Mouse (Mus musculus): ENCODE measurements at regions not wholly inside any gene's neighbourhood (a gene's known extent, or its start where the extent isn't known, plus 50 kb on each side); places are given as distances from the start of the nearest gene placed in this dataset.

DNA sequence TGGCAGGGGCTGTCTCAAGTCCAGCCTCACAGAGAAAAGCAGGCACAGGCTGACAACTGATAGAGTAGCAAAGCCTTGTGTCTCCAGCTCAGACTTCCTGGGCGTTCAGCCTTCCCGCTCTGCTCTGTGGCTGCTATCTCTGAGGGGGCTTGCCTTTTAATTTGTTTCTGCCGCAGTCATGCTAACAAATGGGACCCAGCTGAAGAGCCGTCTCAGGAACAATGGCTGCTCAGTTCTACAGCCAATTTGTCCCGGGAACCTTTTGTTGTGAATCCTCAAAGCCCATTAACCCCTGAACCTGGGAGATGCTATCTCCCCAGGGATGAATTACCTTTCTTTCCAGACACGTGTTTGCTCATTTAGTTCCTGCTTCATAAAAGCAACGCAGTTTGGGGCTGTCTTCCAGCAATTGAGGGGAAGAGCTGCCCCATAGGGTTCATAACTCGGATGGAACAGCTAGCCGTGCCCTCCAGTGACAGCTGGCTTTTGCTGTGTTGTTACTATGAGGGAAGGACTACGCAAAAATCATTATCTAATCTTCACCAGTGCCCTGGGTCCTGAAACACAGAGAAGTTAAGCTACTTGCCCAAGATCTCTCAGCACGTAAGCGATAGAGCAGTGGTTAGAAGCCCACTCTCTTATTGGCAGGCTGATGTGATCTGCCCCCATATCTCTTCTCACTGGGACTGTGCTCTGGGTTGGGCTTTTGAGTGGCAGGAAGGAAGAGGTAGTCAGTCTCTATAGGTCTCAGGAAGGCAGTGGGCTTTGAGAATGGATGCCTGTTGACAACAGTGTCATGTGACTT, 240.9 kb downstream of the Rybp start:
- DNase-seq (ENCODE audit: low spot score in 2 of 2), result no peak

- DNase-seq (ENCODE audit: low spot score in 2 of 2), result no peak
Measured at GRCm38 (mm10) chr6:100045109-100045508, 242.2 kb downstream of the Rybp start.

- no peak for DNase-seq (ENCODE audit: low spot score in 2 of 2)
Measured at GRCm38 (mm10) chr6:100041161-100041560, 246.1 kb downstream of the Rybp start.

DNA sequence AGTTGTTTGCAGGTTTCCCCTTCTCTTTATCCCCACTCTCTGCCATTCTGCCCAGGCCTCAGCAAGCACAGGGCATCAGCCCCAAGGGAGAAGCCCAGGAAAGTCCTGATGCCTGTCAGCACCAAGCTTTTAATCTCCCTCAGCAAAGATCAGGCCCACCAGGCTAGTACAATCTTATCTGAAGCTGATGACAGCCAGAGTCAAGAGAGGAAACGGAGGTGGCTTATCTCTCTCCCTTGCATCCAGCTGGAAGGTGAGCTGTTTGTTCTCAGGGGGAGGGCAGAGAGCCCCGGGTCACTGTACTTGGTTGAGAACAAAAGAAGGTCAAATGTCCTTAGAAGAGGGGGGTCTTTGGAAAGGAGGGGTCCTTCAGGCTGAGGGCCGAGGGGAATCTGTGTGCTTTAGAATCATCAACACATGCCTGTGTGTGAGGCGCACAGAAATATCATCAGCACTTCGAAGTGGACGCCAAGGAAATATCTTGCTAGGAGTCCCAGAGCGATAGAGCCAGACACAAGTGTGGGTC, 246.8 kb downstream of the Rybp start:
- DNase-seq (ENCODE audit: low spot score in 2 of 2), result no peak

DNA sequence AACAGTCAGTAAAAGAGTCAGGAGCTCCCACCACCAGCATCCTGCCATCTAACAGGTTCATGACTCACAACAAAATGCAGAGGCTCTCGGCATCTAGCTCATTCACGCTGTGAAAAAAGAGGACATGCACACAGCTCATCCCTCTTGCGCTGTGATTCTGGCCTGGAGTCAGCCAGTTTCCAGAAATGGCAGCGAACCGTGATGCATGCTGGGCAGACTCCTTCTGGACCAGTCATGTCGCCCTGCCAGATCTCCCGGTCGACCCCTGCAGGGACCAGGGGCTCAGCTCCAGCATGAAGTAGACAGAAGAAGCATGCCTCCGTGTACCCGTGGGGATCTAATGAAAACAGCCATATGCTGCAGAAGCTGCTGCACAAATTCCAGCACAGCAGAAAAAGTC, 254.6 kb downstream of the Rybp start:
- DNase-seq (ENCODE audit: low spot score in 2 of 2), result no peak

DNA sequence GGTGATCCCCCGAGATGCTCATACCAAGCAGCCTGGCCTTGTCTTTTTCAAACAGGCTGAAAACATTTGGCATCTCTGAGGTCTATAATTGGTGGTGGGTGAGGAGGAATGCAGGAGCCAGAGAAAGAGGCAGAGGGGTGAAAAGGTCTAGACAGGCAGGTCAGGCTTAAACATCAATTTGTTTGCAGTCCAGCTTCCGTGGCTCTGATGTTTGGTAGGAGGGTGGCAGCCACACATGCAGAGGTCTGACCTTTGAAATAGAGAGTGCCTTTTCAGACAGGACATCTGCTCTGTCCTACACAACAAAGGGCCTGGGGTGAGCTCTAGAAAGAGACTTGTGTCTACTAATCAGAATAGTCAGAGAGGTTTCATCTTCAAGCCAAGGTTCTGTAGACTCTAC, 256.8 kb downstream of the Rybp start:
- no peak for DNase-seq (ENCODE audit: low spot score in 2 of 2)

DNA sequence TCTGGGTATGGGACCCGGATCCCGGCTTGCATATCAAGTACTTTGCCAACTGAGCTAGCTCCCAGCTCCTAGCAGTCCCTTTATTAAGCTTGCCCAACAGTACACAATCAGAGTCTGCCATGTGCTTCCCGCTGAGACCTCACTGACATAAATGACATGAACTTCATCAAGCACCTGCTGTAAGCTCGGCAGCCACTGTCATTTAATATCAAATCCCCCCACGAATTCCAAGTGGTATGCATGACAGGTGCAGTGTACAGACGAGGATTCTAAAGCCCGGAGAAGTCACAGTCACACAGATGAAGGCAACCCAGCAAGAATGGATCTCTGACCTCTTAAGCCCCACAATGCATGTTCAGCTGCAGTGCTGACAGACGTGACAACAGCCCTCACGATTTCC, 257.3 kb downstream of the Rybp start:
- no peak for DNase-seq (ENCODE audit: low spot score in 2 of 2)

GRCm38 (mm10) chr6:100027524-100027923, 259.8 kb downstream of the Rybp start:
- DNase-seq (ENCODE audit: low spot score in 2 of 2), result no peak

DNA sequence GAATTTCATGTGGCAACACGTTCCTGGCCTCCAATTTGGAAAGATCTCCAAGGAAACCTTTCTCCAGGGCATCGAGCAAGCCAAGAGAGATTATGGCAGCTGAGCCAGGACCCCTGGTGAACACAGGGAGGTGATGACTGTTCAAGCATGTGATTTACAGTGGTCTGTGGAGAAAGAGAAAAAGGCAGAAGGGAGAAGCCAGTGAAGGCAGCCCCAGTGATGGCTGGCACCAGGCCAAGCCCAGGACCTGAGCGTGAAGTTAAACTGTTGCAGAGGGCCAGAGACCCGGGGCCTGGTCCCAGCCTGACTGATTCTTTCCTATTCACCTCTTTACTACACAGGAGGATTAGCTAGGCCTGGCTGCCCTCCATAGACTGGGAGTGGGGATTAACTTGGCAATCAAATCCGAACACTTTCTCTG, 261.7 kb downstream of the Rybp start:
- no peak for DNase-seq (ENCODE audit: low spot score in 2 of 2)

GRCm38 (mm10) chr6:100023434-100024095, 263.7 kb downstream of the Rybp start:
- no peak for DNase-seq (ENCODE audit: low spot score in 2 of 2)

GRCm38 (mm10) chr6:100019016-100019415, 268.3 kb downstream of the Rybp start:
- no peak for DNase-seq (ENCODE audit: low spot score in 2 of 2)

DNA sequence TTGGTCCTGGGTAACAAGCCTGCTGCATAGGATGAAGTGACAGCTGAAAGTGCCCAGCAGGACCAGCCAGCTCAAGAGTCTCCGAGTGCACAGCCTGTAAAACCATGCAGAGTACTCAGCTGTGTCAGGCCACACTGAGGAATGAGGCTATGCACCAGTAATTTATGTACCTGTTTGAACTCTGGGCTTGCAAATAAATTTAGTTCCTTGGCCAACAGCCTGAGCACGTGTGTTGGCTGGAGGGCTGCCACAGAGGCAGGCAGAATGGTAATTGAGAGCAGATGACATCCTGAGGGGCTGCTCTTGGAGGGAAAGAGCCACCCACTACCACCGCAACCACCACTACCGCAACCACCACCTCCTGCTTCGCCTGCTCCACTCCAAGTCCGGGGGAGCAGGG, 273.3 kb downstream of the Rybp start:
- DNase-seq (ENCODE audit: low spot score in 2 of 2), result no peak

GRCm38 (mm10) chr6:100011520-100012062, 275.7 kb downstream of the Rybp start:
- DNase-seq (ENCODE audit: low spot score in 2 of 2), result peak in 1 of 2 experiments; percentile 21

DNA sequence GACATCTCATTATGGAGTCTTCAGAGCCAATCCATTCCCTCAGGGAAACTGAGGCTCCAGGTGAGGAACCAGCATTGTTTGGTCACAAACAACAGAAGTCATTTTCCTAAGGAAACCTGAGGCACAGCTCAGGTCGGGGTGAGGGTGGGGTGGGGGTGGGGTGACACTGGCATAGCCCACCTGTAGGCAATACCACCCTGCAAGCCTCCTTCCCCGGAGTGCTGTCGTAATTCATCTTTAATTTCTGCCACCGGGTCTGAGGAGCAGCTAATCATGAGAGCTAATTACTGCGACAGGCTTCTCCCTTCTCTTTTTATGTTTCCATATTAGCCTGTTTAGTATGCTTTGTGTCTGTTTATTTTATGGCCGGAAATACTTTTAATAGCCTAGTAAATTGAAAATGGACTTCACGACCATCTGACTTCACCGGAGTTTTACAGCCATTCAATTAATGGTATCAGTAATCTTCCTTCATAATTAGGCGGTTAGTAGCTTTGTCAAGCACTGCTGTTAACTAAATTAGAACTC, 276.3 kb downstream of the Rybp start:
- DNase-seq (ENCODE audit: low spot score in 2 of 2), result no peak

DNA sequence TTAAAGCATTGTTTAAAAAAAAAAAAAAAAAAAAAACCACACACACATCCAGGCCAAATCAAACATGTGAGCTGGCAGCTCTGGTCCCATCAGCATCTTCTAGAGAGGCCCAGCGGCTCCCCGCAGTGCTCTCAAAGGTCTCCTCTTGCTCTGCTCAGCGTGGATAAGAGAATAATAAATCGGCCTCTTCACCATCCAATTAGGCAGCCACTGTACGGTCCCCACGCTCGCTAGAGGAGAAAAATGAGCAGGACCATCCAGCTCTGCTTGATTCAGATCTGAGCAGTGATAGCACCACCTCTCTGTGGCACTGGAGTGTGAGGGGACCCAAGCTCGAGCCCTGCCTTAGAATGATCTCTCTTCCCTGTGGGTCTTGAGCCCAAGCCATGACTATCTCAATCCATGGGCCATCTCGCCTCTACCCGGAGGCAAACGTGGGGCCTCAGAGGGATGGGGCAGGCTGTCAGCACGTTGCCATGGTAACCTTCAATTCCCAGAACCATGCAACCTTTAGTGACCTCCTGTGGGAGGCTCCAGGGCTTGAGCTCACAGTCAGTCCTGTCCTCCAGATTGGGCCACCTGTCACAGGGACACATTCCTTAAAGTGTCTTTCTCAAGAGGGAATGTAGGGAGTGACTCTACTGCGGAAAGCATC, 273.6 kb upstream of the Prok2 start:
- DNase-seq (ENCODE audit: low spot score in 2 of 2), result no peak

DNA sequence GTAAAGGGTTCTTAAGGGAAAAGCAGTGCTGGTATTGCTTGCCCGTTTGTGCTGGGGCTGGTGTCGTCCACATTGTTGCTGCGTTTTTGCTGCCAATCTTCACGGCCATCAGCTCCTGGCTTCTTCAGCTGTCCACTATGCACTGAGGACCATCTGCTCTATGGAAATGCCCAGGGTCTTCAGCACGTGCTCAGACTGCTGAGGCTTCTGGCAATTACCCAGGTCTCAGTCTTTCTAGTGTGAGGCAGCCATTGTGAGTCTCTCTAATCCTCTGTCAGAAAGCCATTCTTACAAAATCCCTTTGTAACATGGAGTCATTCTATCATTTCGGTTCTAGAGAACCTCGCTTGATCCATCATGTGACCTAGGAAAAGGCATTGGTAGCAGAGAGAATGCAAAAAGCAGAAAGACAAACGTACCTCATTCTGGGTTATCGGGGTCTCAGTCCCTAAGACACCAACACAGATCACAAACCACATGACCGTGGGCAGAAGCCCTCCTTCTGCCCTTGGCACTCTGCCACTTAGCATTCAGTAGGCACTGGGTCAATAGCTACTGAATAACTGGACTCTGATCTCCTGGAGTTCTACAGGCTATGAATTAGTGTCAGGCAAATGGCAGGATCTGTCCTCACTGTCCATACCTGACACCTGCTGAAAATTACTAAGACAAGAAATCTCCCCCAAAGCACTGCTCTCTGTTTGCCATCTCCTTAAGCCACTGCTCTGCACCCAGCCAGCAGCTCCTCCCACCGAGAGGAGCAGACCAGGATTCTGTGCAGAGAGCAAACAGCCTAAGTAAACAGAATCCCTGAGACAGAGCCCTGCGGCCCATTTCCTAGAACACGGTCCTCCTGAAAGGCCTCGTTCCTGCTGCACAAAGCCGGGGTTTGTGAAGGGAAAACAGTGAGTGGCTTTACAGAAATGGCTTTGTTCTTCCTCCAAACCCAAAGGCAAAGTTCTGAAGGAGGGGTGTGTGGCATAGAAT, 270.1 kb upstream of the Prok2 start:
- no peak for DNase-seq (ENCODE audit: low spot score in 2 of 2)

DNA sequence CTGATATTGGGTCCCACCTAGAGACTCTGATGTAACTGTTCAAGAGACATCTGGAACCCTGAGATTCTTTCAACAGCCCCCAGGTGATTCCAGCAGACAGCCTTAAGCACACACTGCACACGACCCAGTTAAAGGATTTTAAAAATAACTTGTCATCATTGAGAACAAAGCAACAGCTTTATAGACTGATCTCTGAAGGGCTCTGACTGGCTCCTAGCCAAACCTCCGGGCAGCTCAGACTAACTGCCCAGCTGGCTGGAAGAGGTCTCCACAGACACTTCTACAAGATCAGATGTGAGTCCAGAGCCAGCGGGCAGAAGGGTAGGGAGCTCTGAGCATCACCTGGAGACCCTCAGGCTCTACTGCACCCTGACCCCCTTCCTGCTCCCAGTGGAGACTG, 267.8 kb upstream of the Prok2 start:
- DNase-seq (ENCODE audit: low spot score in 2 of 2), result no peak

DNA sequence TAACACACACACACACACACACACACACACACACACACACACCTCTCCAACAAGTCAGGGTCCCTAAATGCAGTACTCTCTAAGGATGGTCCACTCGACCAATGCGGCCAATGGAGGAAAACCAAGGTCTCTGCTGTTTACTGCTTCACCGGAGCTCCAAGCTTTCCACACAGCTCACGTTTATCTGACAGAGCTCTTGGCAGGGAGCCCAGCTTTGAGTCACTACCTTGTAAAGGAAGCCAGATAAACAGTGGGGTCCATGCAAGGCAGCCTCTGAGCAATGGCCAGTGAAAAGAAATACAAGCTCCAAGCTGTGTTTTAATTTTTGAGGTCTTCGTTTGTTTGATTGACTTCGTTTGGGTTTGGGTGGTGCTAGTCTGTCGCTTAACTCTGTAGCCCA, 264.9 kb upstream of the Prok2 start:
- DNase-seq (ENCODE audit: low spot score in 2 of 2), result peak; percentile 77 to 90

DNA sequence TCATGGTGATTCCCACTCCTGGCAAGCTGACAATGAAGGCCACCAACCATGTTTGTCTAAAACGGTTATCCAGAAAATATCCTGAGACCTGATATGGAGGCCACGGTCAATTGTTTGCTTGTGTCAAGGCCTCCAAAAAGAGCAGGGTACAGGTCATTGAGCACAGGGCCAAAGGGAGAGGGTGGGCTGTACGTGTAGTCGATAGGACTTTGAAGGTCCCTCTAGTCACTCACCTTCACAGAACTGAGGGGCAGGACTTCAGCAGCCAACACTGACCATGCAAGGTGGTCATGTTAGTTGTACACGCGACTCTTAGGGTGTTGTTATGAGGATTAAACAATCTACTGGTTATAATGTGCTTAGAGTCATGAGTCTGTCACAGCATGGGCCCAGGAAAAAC, 264.4 kb upstream of the Prok2 start:
- no peak for DNase-seq (ENCODE audit: low spot score in 2 of 2)

DNA sequence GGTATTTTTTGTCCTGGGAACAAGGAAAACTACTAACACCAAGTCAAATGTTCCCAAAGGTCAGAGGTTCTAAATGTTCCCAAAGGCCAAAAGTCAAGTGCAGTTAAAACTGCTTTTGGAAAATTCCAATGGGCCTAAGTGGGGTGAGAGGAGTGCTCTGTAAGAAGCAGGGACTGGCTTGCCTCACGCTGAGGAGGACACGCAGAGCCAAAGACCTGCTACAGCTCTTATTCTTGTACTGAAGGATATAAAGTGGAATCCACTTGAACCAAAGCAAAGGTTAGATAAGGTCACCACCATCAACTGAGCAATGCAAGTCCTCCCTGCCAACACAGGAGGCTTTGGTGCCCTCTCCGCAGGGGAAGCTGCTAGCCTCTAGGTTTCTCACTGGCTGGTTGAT, 260.3 kb upstream of the Prok2 start:
- DNase-seq (ENCODE audit: low spot score in 2 of 2), result no peak

- no peak for DNase-seq (ENCODE audit: low spot score in 2 of 2)
Measured at GRCm38 (mm10) chr6:99985322-99985721, 259.1 kb upstream of the Prok2 start.
